Mouse (Mus musculus): ENCODE results near the gene Sos1.

- TF ChIP-seq PAX5 (IDR thresholded peaks at IDR 0.05; ENCODE audit: low read length), result no peak
- no peak for TF ChIP-seq CTCF (conservative IDR thresholded peaks at IDR 0.05 in 1 of 2, IDR thresholded peaks at IDR 0.05 in 1 of 2; ENCODE audit: low read depth in 2 of 2, low read length in 2 of 2)
- no peak for TF ChIP-seq E2F4 (IDR thresholded peaks at IDR 0.05; ENCODE audit: insufficient replicate concordance, low read depth, low read length)
Observed at GRCm38 (mm10) chr17:80485160-80485559, 4.9 kb upstream of the Sos1 start.

Measured in CH12.LX (cell line).